Mouse (Mus musculus): ENCODE data around the gene Ntng2. TPM values are rescaled to one million over a fixed set of nuclear protein-coding genes. Genes with fewer than 3 reads are reported as not detected.
A peak's percentile ranks its signal among the peaks of the same experiment; 100 is the strongest.

Gene Ntng2
- polyA plus RNA-seq (2015; fragmentation: Nextera tagmentation; extraction: Ambion mirVana): 0.14 and 0.24 TPM in 2 replicates

- no peak within 1 kb of the TSS for H3K27ac ChIP-seq (ENCODE audit: low read length)
- peaks cover 73% of the 10 kb centered on the region for H3K27me3 ChIP-seq (ENCODE audit: control insufficient read depth, insufficient read depth, low read length)
- peak within 1 kb of the TSS; percentile 55 for H3K9ac ChIP-seq (ENCODE audit: low read length)
- no peaks in the 10 kb centered on the region for H3K36me3 ChIP-seq (ENCODE audit: control insufficient read depth, insufficient read depth)
- H3K4me1 ChIP-seq (ENCODE audit: control insufficient read depth, insufficient read depth, low read length): peaks cover 16% of the 10 kb centered on the region; the same call in 1 of the 2 replicates
- peak within 1 kb of the TSS; percentile 68 for H3K4me3 ChIP-seq (ENCODE audit: low read length)
- WGBS: under 1% methylated on average over 52 of the region's 54 CpGs
- H3K4me2 ChIP-seq (ENCODE audit: low read depth, low read length): peak within 1 kb of the TSS; percentile 75
- ATAC-seq (replicated peaks; ENCODE audit: extremely low read depth, insufficient read depth, low FRiP score): no peak
- no peaks in the 10 kb centered on the region for H3K9me3 ChIP-seq (replicated peaks; ENCODE audit: control insufficient read depth, low read length)
Observed at GRCm38 (mm10) chr2:29252599-29253204, at the start of gene Ntng2. Ntng2 (minus strand) TSS chr2:29253005.

- H3K36me3 ChIP-seq (ENCODE audit: control insufficient read depth, insufficient read depth): no peaks in the 10 kb centered on the region
- no peak overlapping the region for H3K27ac ChIP-seq (ENCODE audit: low read length)
Observed at GRCm38 (mm10) chr2:29295557-29295956, 42.8 kb upstream of the Ntng2 start.

GRCm38 (mm10) chr2:29287651-29288050, 34.8 kb upstream of the Ntng2 start:
- H3K4me3 ChIP-seq (ENCODE audit: low read length): no peak overlapping the region
- no peaks in the 10 kb centered on the region for H3K4me1 ChIP-seq (ENCODE audit: control insufficient read depth, insufficient read depth, low read length)
- H3K36me3 ChIP-seq (ENCODE audit: control insufficient read depth, insufficient read depth): no peaks in the 10 kb centered on the region
- H3K9me3 ChIP-seq (replicated peaks; ENCODE audit: control insufficient read depth, low read length): no peaks in the 10 kb centered on the region
- H3K4me2 ChIP-seq (ENCODE audit: low read depth, low read length): no peak overlapping the region
- no peak overlapping the region for H3K27ac ChIP-seq (ENCODE audit: low read length)
- no peaks in the 10 kb centered on the region for H3K27me3 ChIP-seq (ENCODE audit: control insufficient read depth, insufficient read depth, low read length)
- no peak overlapping the region for H3K9ac ChIP-seq (ENCODE audit: low read length)
- 72% methylated on average over 5 of the region's 5 CpGs for WGBS
- ATAC-seq (replicated peaks; ENCODE audit: extremely low read depth, insufficient read depth, low FRiP score): no peak

More at GRCm38 (mm10) chr2:29295557-29295956, 42.8 kb upstream of the Ntng2 start:
- Histone ChIP-seq H3K27me3 (ENCODE audit: control insufficient read depth, insufficient read depth, low read length) (no peaks in the 10 kb centered on the region), H3K9ac (ENCODE audit: low read length) (no peak overlapping the region), H3K4me2 (ENCODE audit: low read depth, low read length) (no peak overlapping the region), H3K9me3 (replicated peaks; ENCODE audit: control insufficient read depth, low read length) (peaks cover 10% of the 10 kb centered on the region), H3K4me3 (ENCODE audit: low read length) (no peak overlapping the region), H3K4me1 (ENCODE audit: control insufficient read depth, insufficient read depth, low read length) (no peaks in the 10 kb centered on the region)
- no peak for ATAC-seq (replicated peaks; ENCODE audit: extremely low read depth, insufficient read depth, low FRiP score)
- WGBS: 60% methylated on average over 3 of the region's 3 CpGs

GRCm38 (mm10) chr2:29277703-29278121, 24.9 kb upstream of the Ntng2 start:
- 20% methylated on average over 5 of the region's 5 CpGs for WGBS
- Histone ChIP-seq H3K9me3 (replicated peaks; ENCODE audit: control insufficient read depth, low read length) (no peaks in the 10 kb centered on the region), H3K27me3 (ENCODE audit: control insufficient read depth, insufficient read depth, low read length) (no peaks in the 10 kb centered on the region), H3K4me3 (ENCODE audit: low read length) (no peak overlapping the region), H3K4me1 (ENCODE audit: control insufficient read depth, insufficient read depth, low read length) (no peaks in the 10 kb centered on the region), H3K4me2 (ENCODE audit: low read depth, low read length) (no peak overlapping the region), H3K27ac (ENCODE audit: low read length) (no peak overlapping the region), H3K9ac (ENCODE audit: low read length) (no peak overlapping the region), H3K36me3 (ENCODE audit: control insufficient read depth, insufficient read depth) (no peaks in the 10 kb centered on the region)
- peak; percentile 37; the same call in 1 of the 2 replicates for ATAC-seq (replicated peaks; ENCODE audit: extremely low read depth, insufficient read depth, low FRiP score)

- 57% methylated on average over 7 of the region's 7 CpGs for WGBS
- no peaks in the 10 kb centered on the region for H3K36me3 ChIP-seq (ENCODE audit: control insufficient read depth, insufficient read depth)
Observed at GRCm38 (mm10) chr2:29271803-29272518, 19.2 kb upstream of the Ntng2 start.

GRCm38 (mm10) chr2:29271098-29271497, 18.3 kb upstream of the Ntng2 start:
- H3K4me3 ChIP-seq (ENCODE audit: low read length): no peak overlapping the region
- H3K9me3 ChIP-seq (replicated peaks; ENCODE audit: control insufficient read depth, low read length): no peaks in the 10 kb centered on the region
- H3K9ac ChIP-seq (ENCODE audit: low read length): no peak overlapping the region
- H3K4me2 ChIP-seq (ENCODE audit: low read depth, low read length): no peak overlapping the region
- H3K4me1 ChIP-seq (ENCODE audit: control insufficient read depth, insufficient read depth, low read length): no peaks in the 10 kb centered on the region
- H3K36me3 ChIP-seq (ENCODE audit: control insufficient read depth, insufficient read depth): no peaks in the 10 kb centered on the region
- 68% methylated on average over 7 of the region's 7 CpGs for WGBS
- H3K27ac ChIP-seq (ENCODE audit: low read length): no peak overlapping the region
- no peak for ATAC-seq (replicated peaks; ENCODE audit: extremely low read depth, insufficient read depth, low FRiP score)
- peaks cover 5% of the 10 kb centered on the region; the same call in 1 of the 2 replicates for H3K27me3 ChIP-seq (ENCODE audit: control insufficient read depth, insufficient read depth, low read length)

More at GRCm38 (mm10) chr2:29271803-29272518, 19.2 kb upstream of the Ntng2 start:
- no peak overlapping the region for H3K27ac ChIP-seq (ENCODE audit: low read length)
- no peaks in the 10 kb centered on the region for H3K4me1 ChIP-seq (ENCODE audit: control insufficient read depth, insufficient read depth, low read length)
- no peak for ATAC-seq (replicated peaks; ENCODE audit: extremely low read depth, insufficient read depth, low FRiP score)
- no peaks in the 10 kb centered on the region for H3K9me3 ChIP-seq (replicated peaks; ENCODE audit: control insufficient read depth, low read length)
- H3K27me3 ChIP-seq (ENCODE audit: control insufficient read depth, insufficient read depth, low read length): peaks cover 3% of the 10 kb centered on the region; the same call in 1 of the 2 replicates
- H3K4me2 ChIP-seq (ENCODE audit: low read depth, low read length): no peak overlapping the region
- H3K4me3 ChIP-seq (ENCODE audit: low read length): no peak overlapping the region
- no peak overlapping the region for H3K9ac ChIP-seq (ENCODE audit: low read length)

GRCm38 (mm10) chr2:29266810-29267209, 14.0 kb upstream of the Ntng2 start:
- 68% methylated on average over 4 of the region's 4 CpGs for WGBS
- H3K9ac ChIP-seq (ENCODE audit: low read length): no peak overlapping the region
- no peaks in the 10 kb centered on the region for H3K9me3 ChIP-seq (replicated peaks; ENCODE audit: control insufficient read depth, low read length)
- no peaks in the 10 kb centered on the region for H3K36me3 ChIP-seq (ENCODE audit: control insufficient read depth, insufficient read depth)
- H3K4me2 ChIP-seq (ENCODE audit: low read depth, low read length): no peak overlapping the region
- H3K4me1 ChIP-seq (ENCODE audit: control insufficient read depth, insufficient read depth, low read length): no peaks in the 10 kb centered on the region
- no peak overlapping the region for H3K4me3 ChIP-seq (ENCODE audit: low read length)
- no peak overlapping the region for H3K27ac ChIP-seq (ENCODE audit: low read length)
- no peak for ATAC-seq (replicated peaks; ENCODE audit: extremely low read depth, insufficient read depth, low FRiP score)
- H3K27me3 ChIP-seq (ENCODE audit: control insufficient read depth, insufficient read depth, low read length): peaks cover 12% of the 10 kb centered on the region; the same call in 1 of the 2 replicates

- H3K27me3 ChIP-seq (ENCODE audit: control insufficient read depth, insufficient read depth, low read length): peaks cover 21% of the 10 kb centered on the region
Observed at GRCm38 (mm10) chr2:29262436-29262915, 9.7 kb upstream of the Ntng2 start.

GRCm38 (mm10) chr2:29261126-29261525, 8.3 kb upstream of the Ntng2 start:
- no peak overlapping the region for H3K27ac ChIP-seq (ENCODE audit: low read length)
- no peak overlapping the region for H3K4me2 ChIP-seq (ENCODE audit: low read depth, low read length)
- H3K9me3 ChIP-seq (replicated peaks; ENCODE audit: control insufficient read depth, low read length): no peaks in the 10 kb centered on the region
- no peak for ATAC-seq (replicated peaks; ENCODE audit: extremely low read depth, insufficient read depth, low FRiP score)
- no peaks in the 10 kb centered on the region for H3K36me3 ChIP-seq (ENCODE audit: control insufficient read depth, insufficient read depth)
- no peaks in the 10 kb centered on the region for H3K4me1 ChIP-seq (ENCODE audit: control insufficient read depth, insufficient read depth, low read length)
- no peak overlapping the region for H3K9ac ChIP-seq (ENCODE audit: low read length)
- H3K4me3 ChIP-seq (ENCODE audit: low read length): no peak overlapping the region
- H3K27me3 ChIP-seq (ENCODE audit: control insufficient read depth, insufficient read depth, low read length): peaks cover 25% of the 10 kb centered on the region
- 45% methylated on average over 6 of the region's 6 CpGs for WGBS

More at GRCm38 (mm10) chr2:29262436-29262915, 9.7 kb upstream of the Ntng2 start:
- H3K4me1 ChIP-seq (ENCODE audit: control insufficient read depth, insufficient read depth, low read length): no peaks in the 10 kb centered on the region
- no peak overlapping the region for H3K9ac ChIP-seq (ENCODE audit: low read length)
- H3K4me3 ChIP-seq (ENCODE audit: low read length): no peak overlapping the region
- no peaks in the 10 kb centered on the region for H3K36me3 ChIP-seq (ENCODE audit: control insufficient read depth, insufficient read depth)
- H3K4me2 ChIP-seq (ENCODE audit: low read depth, low read length): no peak overlapping the region
- no peak overlapping the region for H3K27ac ChIP-seq (ENCODE audit: low read length)
- ATAC-seq (replicated peaks; ENCODE audit: extremely low read depth, insufficient read depth, low FRiP score): no peak
- H3K9me3 ChIP-seq (replicated peaks; ENCODE audit: control insufficient read depth, low read length): no peaks in the 10 kb centered on the region
- WGBS: 61% methylated on average over 6 of the region's 6 CpGs
